Comparison of ENCODE assay signal across 34 mouse cellular contexts in genomic region chr17:71006976-71007375, GRCm38 (mm10).
"Had no signal": no experiment of that assay in that cellular context is flagged by ENCODE, and none has a peak within 500 bp of the region (broad histone marks: within the 10 kb centered on the region; RNA-seq: fewer than 3 reads in every experiment).

No protein-coding gene starts in this region.

- H3K9me3 ChIP-seq: heart, embryonic 12.5 days; heart, embryonic 13.5 days; heart, embryonic 15.5 days; hindbrain, embryonic 10.5 days; hindbrain, embryonic 12.5 days; hindbrain, embryonic 13.5 days; hindbrain, embryonic 15.5 days; intestine, embryonic 15.5 days; kidney, embryonic 15.5 days had no signal

- ATAC-seq: hindbrain, embryonic 16.5 days; hindbrain, postnatal 0 days; inflammation-experienced regulatory T-cells, adult 6 months; intestine, embryonic 15.5 days; intestine, embryonic 16.5 days; intestine, postnatal 0 days had no signal

- H3K27ac ChIP-seq: heart, adult 2 months; heart, embryonic 13.5 days; heart, embryonic 15.5 days; hindbrain, embryonic 10.5 days; hindbrain, embryonic 12.5 days; hindbrain, embryonic 13.5 days; hindbrain, embryonic 14.5 days; hindbrain, embryonic 15.5 days; hindbrain, postnatal 0 days; intestine, embryonic 15.5 days; kidney, embryonic 15.5 days; kidney, postnatal 0 days; layer of hippocampus, adult 2 months had no signal

- H3K9ac ChIP-seq: heart, embryonic 12.5 days; heart, embryonic 13.5 days; heart, embryonic 15.5 days; hindbrain, embryonic 12.5 days; hindbrain, embryonic 13.5 days; hindbrain, embryonic 14.5 days; hindbrain, embryonic 15.5 days; intestine, embryonic 15.5 days; kidney, embryonic 15.5 days had no signal

- H3K4me3 ChIP-seq: heart, adult 2 months; heart, embryonic 12.5 days; heart, embryonic 13.5 days; heart, embryonic 15.5 days; hindbrain, embryonic 10.5 days; hindbrain, embryonic 12.5 days; hindbrain, embryonic 13.5 days; hindbrain, embryonic 15.5 days; intestine, embryonic 15.5 days; kidney, embryonic 15.5 days; layer of hippocampus, adult 2 months had no signal

- H3K27me3 ChIP-seq: heart, embryonic 12.5 days; heart, embryonic 13.5 days; heart, embryonic 15.5 days; hindbrain, embryonic 12.5 days; hindbrain, embryonic 13.5 days; hindbrain, embryonic 15.5 days; intestine, embryonic 15.5 days; kidney, embryonic 15.5 days had no signal

- DNase-seq: heart, adult 2 months; heart, postnatal 10 days; heart, postnatal 36 days; heart, postnatal 4 days; kidney, adult 11 months; kidney, adult 18-20 months; kidney, adult 2 months; kidney, adult 8-10 months; kidney, adult 9 months; kidney, postnatal 10 days; kidney, postnatal 14 days; kidney, postnatal 25 days; kidney, postnatal 36 days; kidney, postnatal 4 days; layer of hippocampus, adult 9-11 months; layer of hippocampus, postnatal 36 days had no signal

- H3K4me2 ChIP-seq: heart, embryonic 11.5 days; heart, embryonic 12.5 days; heart, embryonic 13.5 days; heart, embryonic 15.5 days; hindbrain, embryonic 12.5 days; hindbrain, embryonic 13.5 days; hindbrain, embryonic 14.5 days; hindbrain, embryonic 15.5 days; intestine, embryonic 15.5 days; kidney, embryonic 15.5 days had no signal

- H3K36me3 ChIP-seq: heart, embryonic 12.5 days; heart, embryonic 13.5 days; heart, embryonic 15.5 days; hindbrain, embryonic 10.5 days; hindbrain, embryonic 12.5 days; hindbrain, embryonic 13.5 days; hindbrain, embryonic 15.5 days; intestine, embryonic 15.5 days; kidney, embryonic 15.5 days had no signal
